Mouse (Mus musculus) midbrain, embryonic 10.5 days (tissue): Measurements from ENCODE around the gene Cops4. TPM values are rescaled to one million over a fixed set of nuclear protein-coding genes. Genes with fewer than 3 reads are reported as not detected.

ENCODE experiments used
- DNase-seq: peaks from one replicate; pipeline ENCODE4 v3.0.0-alpha.2; 2017; ENCODE audit warnings: low spot score
- H3K27ac ChIP-seq: fragments of 300-500 bp; sonication (generic); replicated peaks from 2 replicates; pipeline ENCODE4 v1.5.1; 2016; ENCODE audit warnings: mild to moderate bottlenecking
- H3K27me3 ChIP-seq: fragments of 300-500 bp; sonication (generic); 2 replicates; pipeline ENCODE4 v1.6.1; 2016; ENCODE audit warnings: low read depth, mild to moderate bottlenecking; ENCODE audit not compliant: poor library complexity, severe bottlenecking
- H3K36me3 ChIP-seq: fragments of 300-500 bp; sonication (generic); 2 replicates; pipeline ENCODE4 v1.6.1; 2016; ENCODE audit warnings: mild to moderate bottlenecking, moderate library complexity
- H3K4me1 ChIP-seq: fragments of 300-500 bp; sonication (generic); 2 replicates; pipeline ENCODE4 v1.6.1; 2016
- H3K4me3 ChIP-seq: fragments of 300-500 bp; sonication (generic); 2 replicates; pipeline ENCODE4 v1.5.1; 2016; ENCODE audit warnings: mild to moderate bottlenecking, moderate library complexity
- H3K9me3 ChIP-seq: fragments of 300-500 bp; sonication (generic); replicated peaks from 2 replicates; pipeline ENCODE4 v1.6.1; 2016; ENCODE audit warnings: mild to moderate bottlenecking
- WGBS: fragments of 180-500 bp; shearing (Covaris S2); methylation state at CpG from one replicate; pipeline ENCODE4 v1.1.7; 2016; 5-methylcytosine and 5-hydroxymethylcytosine counted together
- polyA plus RNA-seq: library from polyadenylated mRNA; unstranded; fragments of >200 nt; fragmentation: Nextera tagmentation; extraction: Ambion mirVana; gene quantifications from 2 replicates; pipeline ENCODE4 v1.2.1, GENCODE M21; 2016

Gene Cops4
- polyA plus RNA-seq, 1 experiment from 2014 or later: 245 TPM

DNA sequence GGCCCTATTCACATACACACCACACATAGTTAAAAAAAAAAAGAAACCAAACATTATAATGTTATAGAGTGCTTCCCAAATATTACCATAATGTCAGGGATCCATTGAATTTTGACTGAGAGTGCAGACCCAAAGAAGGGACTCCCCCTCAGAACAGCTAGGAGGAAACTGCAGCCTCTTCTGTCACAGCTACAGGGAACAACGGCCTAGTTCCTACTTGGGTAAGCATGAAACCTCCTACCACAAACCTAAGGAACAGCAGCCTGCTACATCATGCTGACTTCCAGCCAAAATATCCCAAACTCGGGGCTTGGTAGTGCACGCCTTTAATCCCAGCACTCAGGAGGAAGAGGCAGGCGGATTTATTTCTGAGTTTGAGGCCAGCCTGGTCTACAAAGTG is 31.2 kb downstream of the Cops4 start:
- H3K27me3 ChIP-seq: no peaks in the 10 kb centered on the region
- no peak overlapping the region for H3K4me3 ChIP-seq
- DNase-seq: no peak
- H3K4me1 ChIP-seq: no peaks in the 10 kb centered on the region
- H3K36me3 ChIP-seq: peaks cover 60% of the 10 kb centered on the region
- no peak overlapping the region for H3K27ac ChIP-seq
- H3K9me3 ChIP-seq: no peaks in the 10 kb centered on the region; the same call in 1 of the 2 replicates
- 98% methylated on average over 4 of the region's 4 CpGs for WGBS

DNA sequence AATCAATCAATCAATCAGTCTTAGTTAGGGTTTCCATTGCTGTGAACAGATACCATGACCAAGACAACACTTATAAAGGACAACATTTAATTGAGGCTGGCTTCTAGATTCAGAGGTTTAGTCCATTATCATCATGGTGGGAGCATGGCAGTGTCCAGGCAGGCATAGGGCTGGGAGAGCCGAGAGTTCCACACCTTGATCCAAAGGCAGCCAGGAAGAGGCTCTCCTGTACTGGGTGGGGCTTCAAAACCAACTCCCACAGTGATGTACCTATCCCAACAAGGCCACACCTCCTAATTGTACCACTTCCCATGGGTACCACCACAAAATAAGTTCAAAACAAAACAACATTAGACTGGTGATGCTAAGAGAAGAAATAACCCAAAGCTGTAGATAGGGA is 32.0 kb downstream of the Cops4 start:
- Histone ChIP-seq H3K27ac (no peak overlapping the region), H3K36me3 (peaks cover 51% of the 10 kb centered on the region), H3K27me3 (no peaks in the 10 kb centered on the region), H3K4me1 (no peaks in the 10 kb centered on the region), H3K4me3 (no peak overlapping the region), H3K9me3 (no peaks in the 10 kb centered on the region; the same call in 1 of the 2 replicates)
- 82% methylated on average over 1 of the region's 1 CpGs for WGBS
- DNase-seq: no peak

DNA sequence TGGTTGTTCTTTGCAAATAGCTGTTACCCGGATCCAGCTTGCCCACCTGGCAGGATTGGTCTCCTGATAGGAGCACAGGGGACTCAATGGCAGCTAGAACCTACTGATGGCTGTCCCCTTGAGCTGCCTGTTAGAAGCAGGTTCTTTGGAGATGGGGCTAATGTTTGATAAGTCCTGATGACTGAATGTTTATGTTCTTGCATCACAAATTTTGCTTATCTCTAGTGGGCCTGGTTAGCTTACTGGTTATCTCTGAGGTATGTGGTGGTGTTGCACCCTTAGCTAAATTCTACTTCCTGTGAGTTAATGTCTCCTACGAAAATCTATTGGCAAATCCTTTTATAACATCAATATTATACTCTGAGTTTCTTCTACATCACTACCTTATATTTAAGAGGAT is 33.8 kb downstream of the Cops4 start:
- no peaks in the 10 kb centered on the region; the same call in 1 of the 2 replicates for H3K9me3 ChIP-seq
- peaks cover 33% of the 10 kb centered on the region for H3K36me3 ChIP-seq
- no peaks in the 10 kb centered on the region for H3K4me1 ChIP-seq
- H3K27me3 ChIP-seq: no peaks in the 10 kb centered on the region
- H3K4me3 ChIP-seq: no peak overlapping the region
- DNase-seq: no peak
- H3K27ac ChIP-seq: no peak overlapping the region
- WGBS: 75% methylated on average over 2 of the region's 2 CpGs

DNA sequence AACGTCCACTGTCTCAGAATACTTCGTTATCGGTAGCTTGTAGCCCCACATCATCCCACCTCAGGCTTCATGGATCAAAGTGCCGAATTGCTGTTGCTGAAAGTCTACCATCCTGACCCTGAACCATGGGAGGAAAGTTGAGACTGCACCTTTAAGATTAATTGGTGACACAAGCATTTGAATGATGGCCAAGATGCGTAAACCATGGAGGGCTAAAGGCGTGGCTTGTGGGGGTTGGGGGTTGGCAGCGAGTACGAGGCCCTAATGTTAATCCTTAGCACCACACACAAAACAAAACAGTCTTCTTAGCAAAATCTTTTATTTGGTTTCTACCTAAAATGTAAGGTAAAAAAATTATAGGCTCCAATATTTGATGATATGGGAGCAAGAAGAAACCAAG is 35.3 kb downstream of the Cops4 start:
- Histone ChIP-seq H3K27me3 (no peaks in the 10 kb centered on the region), H3K4me1 (no peaks in the 10 kb centered on the region), H3K36me3 (peaks cover 19% of the 10 kb centered on the region), H3K27ac (no peak overlapping the region), H3K9me3 (no peaks in the 10 kb centered on the region; the same call in 1 of the 2 replicates), H3K4me3 (no peak overlapping the region)
- WGBS: 75% methylated on average over 8 of the region's 8 CpGs
- DNase-seq: no peak

DNA sequence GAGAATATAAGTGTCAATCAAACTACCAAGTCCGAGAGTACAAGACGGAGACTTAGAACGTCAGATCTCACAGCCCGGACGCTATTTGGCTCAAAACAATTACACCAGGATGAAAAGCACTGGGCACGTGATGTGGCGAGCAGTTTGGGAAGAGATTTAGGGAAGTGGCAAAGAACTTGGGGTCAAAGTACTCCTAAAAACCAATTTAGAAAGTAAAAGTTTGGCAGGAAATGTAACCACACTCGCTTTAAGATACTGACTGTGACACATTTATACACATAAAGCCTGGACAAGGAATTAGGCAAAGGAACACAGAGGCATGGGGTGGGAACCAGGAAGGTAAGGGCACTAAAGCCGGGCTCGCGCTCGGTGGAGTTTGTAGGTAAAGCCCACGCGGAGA is 38.9 kb downstream of the Cops4 start:
- H3K4me3 ChIP-seq: no peak overlapping the region
- DNase-seq: no peak
- H3K27me3 ChIP-seq: no peaks in the 10 kb centered on the region
- H3K9me3 ChIP-seq: no peaks in the 10 kb centered on the region
- H3K4me1 ChIP-seq: no peaks in the 10 kb centered on the region
- H3K36me3 ChIP-seq: no peaks in the 10 kb centered on the region
- H3K27ac ChIP-seq: no peak overlapping the region
- WGBS: 89% methylated on average over 14 of the region's 14 CpGs

DNA sequence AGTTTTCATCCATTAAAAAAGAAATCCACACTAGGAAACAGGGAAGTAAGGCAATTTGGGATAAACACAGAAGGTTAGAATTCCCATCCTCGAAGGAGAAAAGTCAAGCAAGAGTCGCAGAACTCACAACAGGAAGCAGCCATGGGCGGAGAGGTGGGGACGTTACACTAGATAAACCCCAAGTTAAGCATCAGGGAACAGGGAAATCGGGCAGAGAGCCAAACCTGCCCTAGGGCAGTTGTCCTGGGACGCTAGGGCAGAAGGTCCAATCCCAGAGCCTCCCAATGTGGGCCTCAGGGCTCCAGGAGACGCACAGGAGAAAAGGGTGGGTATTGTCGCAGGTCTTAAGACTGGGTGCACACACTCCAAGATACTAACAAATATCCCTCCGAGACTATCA is 39.4 kb downstream of the Cops4 start:
- Histone ChIP-seq H3K36me3 (no peaks in the 10 kb centered on the region), H3K9me3 (no peaks in the 10 kb centered on the region), H3K27ac (no peak overlapping the region), H3K4me1 (no peaks in the 10 kb centered on the region), H3K4me3 (no peak overlapping the region), H3K27me3 (no peaks in the 10 kb centered on the region)
- 86% methylated on average over 9 of the region's 9 CpGs for WGBS
- no peak for DNase-seq

DNA sequence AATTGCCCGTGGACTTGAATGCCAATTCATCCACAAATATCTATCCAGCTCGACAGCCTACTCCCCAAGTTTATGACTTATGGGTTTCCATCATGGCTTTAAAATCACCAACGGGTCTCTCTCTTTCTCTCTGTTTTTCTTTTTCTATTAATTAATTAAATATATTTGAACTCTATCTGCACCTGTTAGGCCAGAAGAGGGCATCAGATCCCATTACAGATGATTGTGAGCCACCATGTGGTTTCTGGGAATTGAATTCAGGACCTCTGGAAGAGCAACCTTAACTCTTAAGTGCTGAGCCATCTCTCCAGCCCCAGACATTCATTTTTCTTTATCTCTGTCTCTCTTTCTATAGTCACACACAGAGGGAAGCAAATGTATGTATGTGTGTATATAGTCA is 40.7 kb downstream of the Cops4 start:
- Histone ChIP-seq H3K36me3 (no peaks in the 10 kb centered on the region), H3K9me3 (no peaks in the 10 kb centered on the region), H3K27me3 (no peaks in the 10 kb centered on the region), H3K4me3 (no peak overlapping the region), H3K27ac (no peak overlapping the region), H3K4me1 (no peaks in the 10 kb centered on the region)
- WGBS: 89% methylated on average over 3 of the region's 3 CpGs
- no peak for DNase-seq

DNA sequence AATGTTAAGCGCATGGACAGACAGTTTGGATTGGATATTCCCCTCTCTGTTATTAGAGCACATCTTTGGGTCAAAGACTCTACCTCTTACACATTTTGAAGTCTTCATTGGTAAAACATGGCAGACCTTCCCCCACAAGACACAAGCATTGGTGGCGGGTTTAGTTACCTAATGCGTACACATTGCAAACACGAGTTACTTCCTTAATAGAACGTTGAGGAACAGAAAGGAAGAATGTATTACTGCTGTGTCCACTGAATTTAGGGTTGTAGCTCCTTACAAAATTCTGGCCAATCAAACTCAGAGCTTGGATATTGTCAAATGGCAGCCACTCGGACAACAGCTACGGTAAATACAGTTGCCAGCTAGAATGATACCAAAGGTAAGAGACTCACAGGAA is 41.2 kb downstream of the Cops4 start:
- Histone ChIP-seq H3K4me3 (no peak overlapping the region), H3K9me3 (no peaks in the 10 kb centered on the region), H3K36me3 (no peaks in the 10 kb centered on the region), H3K4me1 (no peaks in the 10 kb centered on the region), H3K27me3 (no peaks in the 10 kb centered on the region), H3K27ac (no peak overlapping the region)
- WGBS: 95% methylated on average over 7 of the region's 7 CpGs
- no peak for DNase-seq

DNA sequence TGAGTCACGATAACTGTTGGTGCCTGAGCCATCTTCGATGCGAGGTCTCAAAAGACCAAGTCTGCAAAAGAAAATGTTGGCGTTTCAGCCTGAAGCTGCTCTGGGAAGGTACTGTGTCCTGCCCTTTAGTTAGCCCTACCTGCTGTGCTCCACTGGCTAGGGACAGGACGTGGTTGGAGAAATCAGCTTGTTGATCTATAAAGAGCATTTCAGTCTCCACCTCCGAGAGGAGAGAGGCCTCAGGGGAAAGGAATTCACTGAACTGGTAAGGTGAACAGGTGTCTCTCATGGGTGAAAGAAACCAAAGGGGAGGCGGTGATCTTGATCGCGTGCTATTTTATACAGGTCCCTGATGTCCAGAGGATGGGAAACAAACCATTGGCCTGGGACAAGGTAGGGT is 44.6 kb downstream of the Cops4 start:
- WGBS: 90% methylated on average over 9 of the region's 9 CpGs
- H3K9me3 ChIP-seq: no peaks in the 10 kb centered on the region
- no peak overlapping the region for H3K27ac ChIP-seq
- no peaks in the 10 kb centered on the region for H3K27me3 ChIP-seq
- DNase-seq: no peak
- no peak overlapping the region for H3K4me3 ChIP-seq
- H3K36me3 ChIP-seq: no peaks in the 10 kb centered on the region
- H3K4me1 ChIP-seq: no peaks in the 10 kb centered on the region

DNA sequence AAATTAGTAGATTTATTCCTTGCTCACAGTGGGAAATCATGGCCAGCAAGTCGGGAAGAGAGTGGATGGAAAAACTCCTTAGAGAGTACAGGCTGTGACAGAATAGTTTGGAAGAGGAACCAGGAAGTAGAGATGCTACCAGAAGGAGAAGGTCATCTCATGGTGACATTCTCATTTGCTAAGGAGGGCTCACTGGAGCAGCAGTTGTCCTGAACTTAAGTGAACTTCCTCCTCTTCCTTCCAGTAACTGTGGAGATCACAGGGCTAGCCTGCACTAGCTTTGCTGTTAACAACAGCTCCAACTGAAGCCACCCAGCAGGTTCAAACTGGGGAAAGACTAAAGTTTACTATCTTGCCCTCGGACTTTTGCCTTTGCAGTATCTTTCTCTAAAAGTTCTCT is 48.7 kb downstream of the Cops4 start:
- Histone ChIP-seq H3K36me3 (no peaks in the 10 kb centered on the region), H3K9me3 (no peaks in the 10 kb centered on the region), H3K27me3 (no peaks in the 10 kb centered on the region), H3K4me1 (no peaks in the 10 kb centered on the region), H3K27ac (no peak overlapping the region), H3K4me3 (no peak overlapping the region)
- DNase-seq: no peak
- WGBS: 84% methylated on average over 2 of the region's 2 CpGs

DNA sequence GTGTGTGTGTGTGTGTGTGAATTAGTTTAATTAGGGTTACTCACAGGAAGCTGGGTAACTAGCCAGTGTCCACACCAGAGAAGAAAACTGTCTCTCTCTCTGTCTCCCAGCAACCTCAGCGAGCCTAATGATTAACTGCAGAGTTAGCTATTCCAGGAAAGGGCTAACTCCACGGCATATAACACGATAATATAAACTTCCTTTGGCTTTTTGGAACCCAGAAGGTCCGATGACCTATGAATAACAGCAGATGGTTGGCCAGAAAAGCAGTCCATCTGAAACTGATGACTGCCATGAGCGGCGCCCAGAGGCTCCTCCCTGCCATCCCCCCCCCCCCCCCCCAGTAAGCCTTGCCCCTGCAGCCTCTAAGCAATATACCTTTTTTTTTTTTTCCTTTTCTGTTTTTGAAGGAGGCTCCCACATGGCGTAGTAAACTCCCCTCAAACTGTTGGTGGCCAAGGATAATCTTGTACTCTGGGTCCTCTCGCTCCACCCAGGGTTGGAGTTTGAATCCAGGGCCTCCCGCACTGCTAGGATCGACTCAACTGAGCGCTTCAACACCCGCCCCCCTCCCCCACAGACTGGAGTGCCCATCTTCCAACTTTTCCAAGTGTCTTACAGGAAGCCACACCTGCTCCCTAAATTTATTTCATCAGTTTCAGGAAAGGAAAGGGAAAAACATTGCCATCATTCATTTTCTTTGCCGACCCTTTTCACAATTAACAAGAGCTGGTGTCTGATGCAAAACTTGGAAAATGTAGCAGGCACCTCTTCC is 49.3 kb downstream of the Cops4 start:
- Histone ChIP-seq H3K4me3 (no peak overlapping the region), H3K9me3 (no peaks in the 10 kb centered on the region), H3K36me3 (no peaks in the 10 kb centered on the region), H3K4me1 (no peaks in the 10 kb centered on the region), H3K27me3 (no peaks in the 10 kb centered on the region), H3K27ac (no peak overlapping the region)
- DNase-seq: no peak
- 87% methylated on average over 13 of the region's 13 CpGs for WGBS

DNA sequence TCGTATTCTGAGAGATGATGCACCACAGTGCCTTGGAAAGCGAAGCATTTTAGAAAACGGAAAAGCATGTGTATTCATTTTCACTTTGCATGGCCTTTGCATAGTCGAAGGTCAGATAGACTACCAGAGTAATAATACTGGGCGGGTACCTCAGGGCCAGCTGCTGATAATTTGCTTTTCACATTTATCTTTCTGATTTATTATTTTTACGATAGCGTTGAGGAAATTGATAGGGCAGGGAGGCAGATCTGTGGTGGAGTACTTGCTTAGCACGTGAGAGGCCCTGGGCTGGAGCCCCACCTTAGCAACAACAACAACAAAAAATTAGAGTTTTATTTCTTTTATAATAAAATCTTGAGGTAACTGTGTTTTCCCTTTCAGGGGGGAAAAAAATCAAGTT is 50.1 kb downstream of the Cops4 start:
- no peak for DNase-seq
- no peak overlapping the region for H3K27ac ChIP-seq
- H3K4me1 ChIP-seq: no peaks in the 10 kb centered on the region
- no peaks in the 10 kb centered on the region for H3K9me3 ChIP-seq
- no peak overlapping the region for H3K4me3 ChIP-seq
- no peaks in the 10 kb centered on the region for H3K36me3 ChIP-seq
- WGBS: 91% methylated on average over 8 of the region's 8 CpGs
- H3K27me3 ChIP-seq: no peaks in the 10 kb centered on the region

DNA sequence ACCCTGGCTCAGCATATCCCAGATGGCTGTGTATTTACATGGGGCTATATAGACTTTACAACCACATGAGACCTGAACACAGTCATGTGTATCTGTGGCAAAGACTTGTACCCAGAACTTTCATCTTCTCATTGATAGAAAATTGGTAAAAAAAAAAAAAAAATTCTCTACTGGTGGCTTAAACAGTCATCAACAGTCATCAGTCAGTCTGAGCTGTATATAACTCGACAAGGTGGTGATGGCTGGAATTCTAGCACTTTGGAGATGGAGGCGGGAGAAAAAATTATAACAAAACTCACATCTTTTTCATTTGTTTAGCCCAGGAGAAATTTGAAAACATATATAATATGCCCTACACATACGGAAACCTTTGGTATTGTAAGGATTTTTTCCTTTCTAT is 50.7 kb downstream of the Cops4 start:
- no peak for DNase-seq
- 94% methylated on average over 3 of the region's 3 CpGs for WGBS
- H3K4me3 ChIP-seq: no peak overlapping the region

More for the DNA sequence above, 50.7 kb downstream of the Cops4 start:
- Histone ChIP-seq H3K27me3 (no peaks in the 10 kb centered on the region), H3K36me3 (no peaks in the 10 kb centered on the region), H3K9me3 (no peaks in the 10 kb centered on the region), H3K4me1 (no peaks in the 10 kb centered on the region), H3K27ac (no peak overlapping the region)
